Mouse (Mus musculus): ENCODE measurements around the gene Pth1r. TPM values are rescaled to one million over a fixed set of nuclear protein-coding genes. Genes with fewer than 3 reads are reported as not detected.
A peak's percentile ranks its signal among the peaks of the same experiment; 100 is the strongest.

Pth1r gene
- polyA plus RNA-seq, 1 experiment from 2014 or later: 19.2 TPM

DNA sequence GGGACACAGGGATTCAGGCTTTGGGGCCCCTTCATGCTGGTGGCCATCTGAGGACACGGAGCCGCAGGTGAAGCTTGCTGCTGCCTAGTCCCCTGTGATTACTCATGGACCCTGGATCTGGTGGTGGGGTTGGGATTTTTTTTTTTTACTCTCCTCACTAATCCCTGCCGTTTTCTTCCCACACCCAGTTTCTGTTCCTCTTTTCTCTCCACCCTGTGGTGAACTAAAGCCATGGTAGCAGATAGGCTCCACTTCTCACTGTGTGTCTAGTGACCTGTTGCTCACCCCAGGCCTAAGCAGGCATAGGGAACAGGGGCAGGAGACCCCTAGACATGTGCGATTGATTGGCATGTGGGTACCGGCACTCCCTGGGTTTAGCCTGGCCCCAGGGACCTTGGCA is 40.2 kb downstream of the Pth1r start:
- Histone ChIP-seq H3K27me3 (ENCODE audit: poor library complexity, severe bottlenecking) (no peaks in the 10 kb centered on the region), H3K4me1 (peaks cover 10% of the 10 kb centered on the region), H3K27ac (no peak overlapping the region), H3K4me3 (no peak overlapping the region), H3K36me3 (replicated peaks) (peaks cover 44% of the 10 kb centered on the region), H3K9me3 (no peaks in the 10 kb centered on the region)
- no peak for DNase-seq (ENCODE audit: extremely low spot score, low spot score)
- WGBS: 79% methylated on average over 5 of the region's 5 CpGs

DNA sequence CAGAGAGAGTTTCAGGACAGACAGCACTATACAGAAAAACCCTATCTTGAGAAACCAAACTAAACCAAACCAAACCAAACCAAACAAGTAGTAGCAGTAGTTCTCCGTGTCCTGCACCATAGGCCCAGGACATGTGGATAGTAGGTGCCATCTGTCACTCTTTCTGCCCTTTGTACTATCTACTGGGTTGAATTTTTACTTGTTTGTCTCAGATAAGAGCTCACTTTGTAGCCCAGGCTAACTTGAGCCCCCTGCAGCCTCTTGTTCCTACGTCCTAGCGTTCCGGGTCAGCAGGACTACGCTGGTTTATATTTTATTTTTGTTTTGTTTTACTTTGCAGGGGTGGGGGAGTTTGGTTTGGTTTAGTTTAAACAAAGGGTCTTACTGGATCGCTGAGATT is 43.0 kb downstream of the Pth1r start:
- WGBS: 93% methylated on average over 6 of the region's 6 CpGs
- Histone ChIP-seq H3K27ac (no peak overlapping the region), H3K9me3 (no peaks in the 10 kb centered on the region), H3K4me1 (0 out of 2 replicates have a peak, but pooled peaks cover 4% of the 10 kb centered on the region), H3K36me3 (replicated peaks) (peaks cover 51% of the 10 kb centered on the region), H3K27me3 (ENCODE audit: poor library complexity, severe bottlenecking) (no peaks in the 10 kb centered on the region), H3K4me3 (no peak overlapping the region)
- no peak for DNase-seq (ENCODE audit: extremely low spot score, low spot score)

DNA sequence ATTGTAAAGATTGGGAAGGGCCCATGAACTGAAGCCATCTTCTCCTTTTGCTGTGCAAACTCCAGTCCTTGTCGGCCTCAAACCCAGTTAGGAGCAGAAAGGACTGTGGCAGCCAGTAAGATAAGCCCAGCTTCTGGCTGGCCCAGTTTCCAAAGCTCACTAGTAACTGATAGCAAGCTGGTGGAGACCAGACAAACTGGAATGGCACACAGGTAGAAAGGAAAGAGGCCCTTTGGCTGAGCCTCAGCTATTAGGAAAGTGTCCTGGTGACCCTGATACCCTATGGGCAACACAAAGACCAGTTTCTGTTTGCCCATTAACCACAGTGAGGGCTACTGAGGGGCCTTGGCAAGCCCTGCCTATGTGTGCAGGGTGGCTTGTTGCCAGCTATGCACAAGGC is 44.1 kb downstream of the Pth1r start:
- 79% methylated on average over 1 of the region's 1 CpGs for WGBS

DNA sequence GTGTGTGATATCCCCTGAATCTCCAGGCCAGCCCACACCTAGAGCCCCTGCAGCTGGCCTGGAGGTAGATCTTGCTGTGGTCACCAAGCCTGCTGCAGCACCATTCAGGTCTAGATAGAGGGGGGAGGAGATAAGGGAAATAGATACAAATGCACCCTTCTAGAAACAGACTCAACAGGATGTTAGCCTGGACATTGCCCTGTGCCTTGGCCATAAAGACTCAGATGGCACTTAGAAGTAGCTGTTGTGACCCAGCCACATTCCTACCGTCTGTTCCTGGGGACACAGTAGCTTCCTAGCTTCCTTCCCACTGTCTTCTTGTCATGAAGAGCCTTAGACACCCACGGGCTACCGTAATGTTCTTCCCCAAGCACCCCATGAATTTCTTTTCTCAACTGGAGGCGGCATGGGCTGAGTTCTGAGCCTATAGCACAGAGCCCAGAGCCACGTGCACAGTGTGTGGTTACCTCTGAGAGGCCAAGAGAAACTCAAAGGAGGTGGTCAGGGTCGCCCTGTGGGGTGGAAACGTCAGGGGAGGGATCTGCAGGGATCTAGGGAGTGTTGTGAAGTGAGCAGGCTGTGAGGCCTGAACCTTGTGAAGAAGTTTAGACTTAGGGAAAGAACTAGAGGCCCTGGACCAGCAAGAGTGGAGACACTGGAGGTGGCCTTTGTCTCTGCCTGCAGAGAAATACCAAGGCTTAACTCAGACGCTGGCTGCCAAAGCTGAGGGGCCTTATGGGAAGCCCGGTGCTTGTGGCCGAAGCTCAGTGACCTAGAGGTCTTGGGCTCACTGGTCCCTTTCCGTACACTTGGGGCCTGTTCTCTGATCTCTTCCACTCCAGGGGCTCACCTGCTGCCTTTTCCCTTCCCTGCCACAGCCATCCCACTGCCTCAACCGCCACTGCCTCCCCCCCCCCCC is 45.6 kb downstream of the Pth1r start:
- Histone ChIP-seq H3K27ac (no peak overlapping the region), H3K4me3 (no peak overlapping the region), H3K4me1 (peaks cover 7% of the 10 kb centered on the region; the same call in 1 of the 2 replicates), H3K27me3 (ENCODE audit: poor library complexity, severe bottlenecking) (no peaks in the 10 kb centered on the region), H3K36me3 (replicated peaks) (peaks cover 58% of the 10 kb centered on the region), H3K9me3 (no peaks in the 10 kb centered on the region)
- no peak for DNase-seq (ENCODE audit: extremely low spot score, low spot score)
- WGBS: 72% methylated on average over 11 of the region's 12 CpGs

More for the DNA sequence above, 44.1 kb downstream of the Pth1r start:
- H3K36me3 ChIP-seq (replicated peaks): peaks cover 43% of the 10 kb centered on the region
- no peaks in the 10 kb centered on the region for H3K9me3 ChIP-seq
- no peak overlapping the region for H3K4me3 ChIP-seq
- H3K4me1 ChIP-seq: 0 out of 2 replicates have a peak, but pooled peaks cover 4% of the 10 kb centered on the region
- H3K27ac ChIP-seq: no peak overlapping the region
- H3K27me3 ChIP-seq (ENCODE audit: poor library complexity, severe bottlenecking): no peaks in the 10 kb centered on the region
- no peak for DNase-seq (ENCODE audit: extremely low spot score, low spot score)

DNA sequence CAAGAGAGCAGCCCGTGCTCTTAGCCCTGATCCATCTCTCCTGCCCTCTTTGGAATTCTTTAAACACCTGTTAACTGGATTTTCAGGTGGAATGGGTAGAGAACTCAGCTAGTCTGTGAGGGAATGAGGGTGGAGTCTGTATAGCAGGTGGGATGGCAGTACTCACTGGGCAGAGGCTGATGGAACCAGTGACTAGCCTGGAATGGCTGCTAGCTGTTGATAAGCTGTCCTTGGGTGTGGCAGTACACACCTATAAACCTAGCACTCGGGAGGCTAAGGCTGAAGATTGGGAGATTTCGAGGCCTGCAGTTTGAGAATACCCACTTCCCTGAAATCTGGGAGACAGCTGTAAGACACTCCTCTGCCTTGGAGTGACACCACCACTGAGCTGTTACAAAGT is 47.4 kb downstream of the Pth1r start:
- Histone ChIP-seq H3K4me3 (no peak overlapping the region), H3K9me3 (no peaks in the 10 kb centered on the region), H3K27me3 (ENCODE audit: poor library complexity, severe bottlenecking) (no peaks in the 10 kb centered on the region), H3K27ac (no peak overlapping the region), H3K4me1 (peaks cover 7% of the 10 kb centered on the region; the same call in 1 of the 2 replicates), H3K36me3 (replicated peaks) (peaks cover 68% of the 10 kb centered on the region)
- WGBS: 94% methylated on average over 3 of the region's 3 CpGs
- DNase-seq (ENCODE audit: extremely low spot score, low spot score): no peak

DNA sequence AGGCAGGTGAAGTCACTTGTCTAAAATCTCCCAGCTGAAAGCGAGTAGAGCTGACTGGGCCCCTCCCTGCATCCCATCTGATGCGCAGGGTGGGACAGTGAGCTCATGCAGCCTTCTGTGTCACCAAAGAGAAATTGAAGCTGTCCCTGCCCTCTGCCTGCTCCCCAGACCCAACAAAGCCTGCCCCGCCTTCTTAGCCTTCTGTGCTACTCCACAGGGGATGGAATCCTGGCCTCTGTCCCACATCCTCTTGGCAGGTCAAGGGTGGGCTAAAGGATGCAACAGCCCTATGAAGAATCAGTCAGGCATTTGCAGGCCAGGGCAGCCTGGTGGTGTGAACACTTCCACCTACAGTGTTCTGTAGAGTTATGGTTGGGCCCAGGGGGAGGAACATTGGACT is 49.5 kb downstream of the Pth1r start:
- H3K9me3 ChIP-seq: no peaks in the 10 kb centered on the region
- no peaks in the 10 kb centered on the region for H3K27me3 ChIP-seq (ENCODE audit: poor library complexity, severe bottlenecking)
- peaks cover 84% of the 10 kb centered on the region for H3K36me3 ChIP-seq (replicated peaks)
- no peak overlapping the region for H3K27ac ChIP-seq
- H3K4me1 ChIP-seq: peaks cover 7% of the 10 kb centered on the region; the same call in 1 of the 2 replicates
- no peak overlapping the region for H3K4me3 ChIP-seq
- no peak for DNase-seq (ENCODE audit: extremely low spot score, low spot score)
- 86% methylated on average over 3 of the region's 3 CpGs for WGBS

DNA sequence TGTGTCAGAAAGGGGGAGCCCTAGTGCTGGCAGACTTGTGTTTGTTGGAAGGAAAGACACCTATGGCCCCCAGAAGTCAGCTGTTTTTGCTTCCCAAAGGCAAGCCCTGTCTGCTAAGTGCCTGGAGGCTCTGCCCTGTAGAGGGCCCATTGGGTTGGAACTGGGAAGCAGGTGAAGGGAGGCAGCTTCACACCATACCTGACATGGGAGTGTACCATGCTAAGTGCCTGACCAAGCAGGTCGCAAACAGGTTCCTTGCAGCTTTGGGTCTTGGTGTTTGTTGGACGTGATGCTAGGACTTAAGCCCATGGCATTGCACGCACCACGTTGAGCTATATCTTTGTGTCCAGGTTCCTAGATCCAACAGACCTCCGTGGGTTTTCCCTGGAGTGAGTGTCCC is 50.5 kb downstream of the Pth1r start:
- 94% methylated on average over 5 of the region's 5 CpGs for WGBS
- DNase-seq (ENCODE audit: extremely low spot score, low spot score): no peak
- Histone ChIP-seq H3K4me1 (peaks cover 4% of the 10 kb centered on the region; the same call in 1 of the 2 replicates), H3K27me3 (ENCODE audit: poor library complexity, severe bottlenecking) (no peaks in the 10 kb centered on the region), H3K36me3 (replicated peaks) (peaks cover 80% of the 10 kb centered on the region), H3K27ac (no peak overlapping the region), H3K4me3 (no peak overlapping the region), H3K9me3 (no peaks in the 10 kb centered on the region)

DNA sequence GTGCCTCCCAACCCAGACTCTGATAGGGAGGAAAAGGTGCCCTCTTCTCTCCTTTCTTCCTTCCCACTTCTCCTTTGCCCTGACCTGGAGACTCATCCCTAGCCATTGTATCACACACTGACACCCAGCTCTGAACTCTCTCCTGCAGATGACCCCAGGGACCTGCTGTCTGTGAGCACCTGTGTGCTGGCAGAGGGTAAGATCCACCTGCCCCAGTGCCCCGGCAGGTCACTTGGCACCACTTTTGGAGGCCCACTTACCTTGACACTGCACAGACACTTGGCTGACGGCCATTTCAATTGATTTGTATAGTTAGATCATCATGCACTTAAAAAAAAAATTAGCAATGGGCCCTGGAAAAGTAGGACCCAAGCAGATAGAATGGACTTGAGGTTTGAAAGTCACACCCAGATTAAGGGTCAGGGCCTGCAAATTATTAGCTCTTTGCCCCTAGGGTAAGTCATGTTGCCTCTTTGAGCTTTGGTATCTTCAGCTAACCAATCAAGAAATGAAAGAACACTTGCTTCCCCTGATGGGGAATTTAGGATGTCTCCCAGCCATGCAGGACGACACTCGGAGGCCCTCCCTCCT is 51.7 kb downstream of the Pth1r start:
- 87% methylated on average over 4 of the region's 4 CpGs for WGBS
- Histone ChIP-seq H3K4me3 (no peak overlapping the region), H3K27me3 (ENCODE audit: poor library complexity, severe bottlenecking) (no peaks in the 10 kb centered on the region), H3K27ac (no peak overlapping the region), H3K4me1 (peaks cover 3% of the 10 kb centered on the region; the same call in 1 of the 2 replicates), H3K36me3 (replicated peaks) (peaks cover 68% of the 10 kb centered on the region), H3K9me3 (no peaks in the 10 kb centered on the region)
- no peak for DNase-seq (ENCODE audit: extremely low spot score, low spot score)

DNA sequence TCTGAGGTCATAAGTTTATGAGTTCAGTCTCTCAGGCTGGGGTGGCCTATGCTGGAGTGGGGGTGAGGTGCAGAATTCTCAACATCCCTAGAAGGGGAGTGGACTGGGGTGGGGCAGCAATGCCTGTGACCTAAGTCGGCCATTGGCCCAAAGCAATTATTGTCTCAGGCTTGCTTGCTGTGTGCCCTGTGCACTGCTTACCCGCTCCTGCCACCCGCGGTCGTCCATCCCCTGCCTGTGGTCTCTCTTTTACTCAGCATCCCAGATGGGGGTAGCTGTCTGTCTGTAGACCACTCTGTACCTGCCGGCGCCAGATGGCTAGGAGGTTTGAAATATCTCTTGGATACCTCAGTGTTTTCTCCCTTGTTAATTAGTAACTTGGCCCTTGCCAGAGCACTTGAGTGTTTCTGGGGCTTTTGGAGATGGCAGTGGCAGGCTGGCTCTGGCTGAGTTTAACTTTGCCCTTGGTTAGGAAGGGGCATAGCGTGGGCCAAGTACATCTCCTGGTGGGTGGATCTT is 57.6 kb downstream of the Pth1r start:
- H3K4me3 ChIP-seq: no peak overlapping the region
- WGBS: 94% methylated on average over 8 of the region's 8 CpGs
- no peak for DNase-seq (ENCODE audit: extremely low spot score, low spot score)
- H3K36me3 ChIP-seq (replicated peaks): peaks cover 27% of the 10 kb centered on the region
- no peak overlapping the region for H3K27ac ChIP-seq
- no peaks in the 10 kb centered on the region for H3K27me3 ChIP-seq (ENCODE audit: poor library complexity, severe bottlenecking)
- H3K4me1 ChIP-seq: peaks cover 27% of the 10 kb centered on the region
- no peaks in the 10 kb centered on the region for H3K9me3 ChIP-seq

DNA sequence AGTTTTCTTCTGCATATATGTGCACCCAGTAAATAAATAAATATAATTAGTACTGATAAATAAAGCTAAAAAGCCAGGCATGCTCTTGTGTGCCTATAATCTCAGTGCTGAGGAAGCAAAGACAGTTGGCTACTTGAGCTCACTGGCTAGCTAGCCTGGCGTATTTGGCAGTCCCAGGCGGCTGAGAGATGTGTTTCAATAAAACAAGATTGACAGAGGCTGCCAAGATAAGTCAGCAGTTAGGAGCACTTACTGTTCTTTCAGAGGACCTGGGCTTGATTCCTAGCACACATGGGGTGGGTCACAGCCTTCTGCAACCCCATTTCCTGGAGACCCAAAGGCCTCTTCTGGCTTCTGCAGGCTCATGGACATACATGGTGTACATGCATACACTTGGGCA is 59.1 kb downstream of the Pth1r start:
- Histone ChIP-seq H3K4me1 (peaks cover 40% of the 10 kb centered on the region), H3K9me3 (no peaks in the 10 kb centered on the region), H3K27ac (no peak overlapping the region), H3K27me3 (ENCODE audit: poor library complexity, severe bottlenecking) (no peaks in the 10 kb centered on the region), H3K4me3 (no peak overlapping the region), H3K36me3 (replicated peaks) (peaks cover 13% of the 10 kb centered on the region)
- DNase-seq (ENCODE audit: extremely low spot score, low spot score): no peak
- 92% methylated on average over 2 of the region's 2 CpGs for WGBS

DNA sequence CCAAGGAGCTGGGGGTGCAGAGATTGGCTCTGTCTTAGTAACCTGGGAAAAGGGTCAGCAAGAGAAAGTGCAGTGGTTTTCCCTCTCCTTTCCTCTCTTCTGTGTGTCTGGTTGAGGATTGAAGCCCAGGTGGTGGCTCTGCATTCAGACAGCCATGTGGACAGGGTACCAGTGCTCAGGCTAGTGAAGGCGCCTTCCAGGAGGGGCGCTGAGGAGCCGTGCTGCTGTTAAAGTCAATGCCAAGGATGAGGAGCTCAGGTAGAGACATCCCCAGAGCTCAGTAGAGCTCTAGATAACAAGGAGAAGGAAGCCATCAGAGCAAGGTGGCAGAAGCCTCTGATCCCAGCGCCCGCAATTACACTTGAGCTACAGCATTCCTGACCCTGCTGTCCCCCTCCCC is 59.9 kb downstream of the Pth1r start:
- Histone ChIP-seq H3K4me3 (no peak overlapping the region), H3K9me3 (no peaks in the 10 kb centered on the region), H3K4me1 (peaks cover 45% of the 10 kb centered on the region), H3K27ac (no peak overlapping the region), H3K36me3 (replicated peaks) (peaks cover 6% of the 10 kb centered on the region), H3K27me3 (ENCODE audit: poor library complexity, severe bottlenecking) (no peaks in the 10 kb centered on the region)
- WGBS: 65% methylated on average over 5 of the region's 5 CpGs
- no peak for DNase-seq (ENCODE audit: extremely low spot score, low spot score)

DNA sequence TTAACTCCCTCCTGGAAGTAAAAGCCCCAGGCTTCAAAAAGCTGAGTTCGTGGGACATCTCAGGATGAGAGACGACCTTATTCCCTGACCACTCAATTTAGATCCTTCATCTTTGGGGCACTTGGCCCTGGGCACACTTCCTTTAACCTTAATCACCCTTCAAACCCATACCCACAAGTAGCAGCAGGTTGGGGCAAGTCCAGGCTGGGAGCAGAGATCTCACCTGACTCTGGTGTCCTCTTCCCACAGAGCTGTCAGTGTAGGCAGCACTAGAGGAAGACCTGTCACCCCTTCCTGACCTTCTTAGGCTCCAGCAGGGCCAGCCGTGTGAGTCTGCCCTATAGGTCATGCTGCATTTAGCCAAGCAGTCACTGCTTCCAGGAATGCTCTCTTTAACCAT is 60.5 kb downstream of the Pth1r start:
- no peak for DNase-seq (ENCODE audit: extremely low spot score, low spot score)

DNA sequence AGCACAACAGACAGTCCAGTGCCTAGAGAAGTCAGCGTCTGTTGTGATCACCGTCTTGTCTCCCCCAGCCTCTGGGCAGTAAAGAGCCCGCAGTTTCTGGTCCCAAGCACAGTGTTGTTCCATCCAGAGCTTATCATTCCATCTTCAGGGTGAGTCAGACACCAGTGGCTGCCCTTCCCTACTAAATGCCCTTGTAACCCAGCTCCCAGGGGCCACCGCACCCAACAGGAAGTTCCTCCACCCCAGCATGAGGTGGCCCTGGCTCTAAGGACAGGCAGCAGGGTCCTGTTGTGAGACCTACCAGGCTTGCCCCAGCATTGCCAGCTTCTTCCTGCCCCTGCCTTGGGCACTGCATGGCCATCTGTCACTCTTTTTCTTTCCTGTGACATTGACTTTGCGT is 61.4 kb downstream of the Pth1r start:
- WGBS: 92% methylated on average over 5 of the region's 5 CpGs
- Histone ChIP-seq H3K27ac (peak overlapping the region; percentile 66; the same call in 1 of the 2 replicates), H3K9me3 (no peaks in the 10 kb centered on the region), H3K27me3 (ENCODE audit: poor library complexity, severe bottlenecking) (no peaks in the 10 kb centered on the region), H3K4me3 (no peak overlapping the region), H3K4me1 (peaks cover 60% of the 10 kb centered on the region), H3K36me3 (replicated peaks) (peaks cover 6% of the 10 kb centered on the region; the same call in 1 of the 2 replicates)
- no peak for DNase-seq (ENCODE audit: extremely low spot score, low spot score)

More for the DNA sequence above, 60.5 kb downstream of the Pth1r start:
- H3K4me3 ChIP-seq: no peak overlapping the region
- H3K4me1 ChIP-seq: peaks cover 51% of the 10 kb centered on the region
- no peak overlapping the region for H3K27ac ChIP-seq
- peaks cover 6% of the 10 kb centered on the region for H3K36me3 ChIP-seq (replicated peaks)
- no peaks in the 10 kb centered on the region for H3K9me3 ChIP-seq
- WGBS: 64% methylated on average over 3 of the region's 3 CpGs
- no peaks in the 10 kb centered on the region for H3K27me3 ChIP-seq (ENCODE audit: poor library complexity, severe bottlenecking)
